Mouse (Mus musculus) Patski (cell line): Measurements from ENCODE around the gene Ror1. TPM values are rescaled to one million over a fixed set of nuclear protein-coding genes. Genes with fewer than 3 reads are reported as not detected.
A peak's percentile ranks its signal among the peaks of the same experiment; 100 is the strongest.

ENCODE experiments used
- ATAC-seq: fragments of 100-300 bp; one replicate; pipeline ENCODE4 v1.8.0; 2021
- CTCF ChIA-PET: fragments of 350-600 bp; sonication (Branson Sonifier 250); formaldehyde crosslinking; loops from one replicate; lab custom pipeline; 2022; ENCODE audit warnings: inconsistent platforms; lab: Charles Lee
- POLR2A ChIA-PET: fragments of 350-600 bp; sonication (Branson Sonifier 250); formaldehyde crosslinking; loops from one replicate; lab custom pipeline; 2022; ENCODE audit warnings: antibody characterized with exemption, inconsistent platforms; lab: Charles Lee
- DNase-seq: peaks from one replicate; pipeline ENCODE4 v3.0.0-alpha.2; 2011; ENCODE audit warnings: low read depth, low spot score
- H3K27me3 ChIP-seq: fragments of 371-371 bp; one replicate; pipeline ENCODE4 v1.5.1; 2021
- CTCF ChIP-seq: fragments of 100-300 bp; IDR thresholded peaks from one replicate; pipeline ENCODE4 v1.5.1; 2021
- in situ Hi-C: fragments of 300-500 bp; cut with MboI; formaldehyde crosslinking; loops from 3 replicates; pipeline ENCODE4 v1.11.1; 2018; ENCODE audit warnings: low pct_unique_long_range_greater_than_20kb, mixed read lengths
- polyA plus RNA-seq: library from polyadenylated mRNA; unstranded; gene quantifications from one replicate; pipeline ENCODE4 v1.2.3, GENCODE M21; 2021

Ror1 gene
- polyA plus RNA-seq, 1 experiment from 2014 or later = 2.8 TPM

GRCm38 (mm10) chr4:100204381-100204780 is 108.8 kb downstream of the Ror1 start:
- no peak for ATAC-seq
- in situ Hi-C loops = loop anchor here (25.0 kb wide), 1 partner anchor 183 kb away; no protein-coding TSS in a partner anchor
- DNase-seq = no peak
- ChIA-PET CTCF (no interaction called here), POLR2A (no interaction called here)
- no peaks in the 10 kb centered on the region for H3K27me3 ChIP-seq
- no peak for TF ChIP-seq CTCF

- in situ Hi-C loops = loop anchor here (25.0 kb wide), 1 partner anchor 179 kb away; no protein-coding TSS in a partner anchor
- ChIA-PET CTCF (no interaction called here), POLR2A (no interaction called here)
- TF ChIP-seq CTCF = no peak
- ATAC-seq (no peak), DNase-seq (no peak)
- H3K27me3 ChIP-seq = no peaks in the 10 kb centered on the region
Observed at GRCm38 (mm10) chr4:100208081-100208480, 112.5 kb downstream of the Ror1 start.

- no peak for ATAC-seq
- DNase-seq = no peak
- CTCF ChIA-PET = no interaction called here
- no peaks in the 10 kb centered on the region for H3K27me3 ChIP-seq
- in situ Hi-C loops = loop anchor here (25.0 kb wide), 1 partner anchor 178 kb away; no protein-coding TSS in a partner anchor
- TF ChIP-seq CTCF = no peak
- POLR2A ChIA-PET = no interaction called here
Observed at GRCm38 (mm10) chr4:100209106-100209505, 113.5 kb downstream of the Ror1 start.

GRCm38 (mm10) chr4:100211331-100211730 is 115.7 kb downstream of the Ror1 start:
- DNase-seq (no peak), ATAC-seq (no peak)
- no peaks in the 10 kb centered on the region for H3K27me3 ChIP-seq
- ChIA-PET POLR2A (no interaction called here), CTCF (no interaction called here)
- no peak for TF ChIP-seq CTCF
- in situ Hi-C loops = loop anchor here (10.0 to 25.0 kb wide), 2 partner anchors 117 to 176 kb away; partner anchors contain the start of gene Ror1

GRCm38 (mm10) chr4:100214324-100215215 is 119.0 kb downstream of the Ror1 start:
- in situ Hi-C loops = loop anchor here (10.0 to 25.0 kb wide), 2 partner anchors 120 to 173 kb away; partner anchors contain the start of gene Ror1
- ChIA-PET CTCF (no interaction called here), POLR2A (no interaction called here)
- ATAC-seq (peak; percentile 85), DNase-seq (peak; percentile 69)
- H3K27me3 ChIP-seq = no peaks in the 10 kb centered on the region
- peak; percentile 66 for TF ChIP-seq CTCF

GRCm38 (mm10) chr4:100216587-100216986 is 121.0 kb downstream of the Ror1 start:
- CTCF ChIA-PET = interaction anchor here (0.7 to 1.4 kb wide), 2 partner anchors 30 to 192 kb away, joined by 3 to 4 read pairs; no protein-coding TSS in a partner anchor
- peak; percentile 6 for DNase-seq
- no peak for ATAC-seq
- no peak for TF ChIP-seq CTCF
- in situ Hi-C loops = loop anchor here (10.0 to 25.0 kb wide), 2 partner anchors 122 to 171 kb away; partner anchors contain the start of gene Ror1
- no peaks in the 10 kb centered on the region for H3K27me3 ChIP-seq
- POLR2A ChIA-PET = interaction anchor here (0.7 kb wide), 2 partner anchors 29 to 62 kb away, joined by 3 to 4 read pairs; no protein-coding TSS in a partner anchor

- ATAC-seq (no peak), DNase-seq (no peak)
- ChIA-PET CTCF (no interaction called here), POLR2A (no interaction called here)
- in situ Hi-C loops = loop anchor here (10.0 to 25.0 kb wide), 2 partner anchors 124 to 168 kb away; partner anchors contain the start of gene Ror1
- no peaks in the 10 kb centered on the region for H3K27me3 ChIP-seq
- no peak for TF ChIP-seq CTCF
Observed at GRCm38 (mm10) chr4:100219026-100219425, 123.4 kb downstream of the Ror1 start.

GRCm38 (mm10) chr4:100219599-100219998 is 124.0 kb downstream of the Ror1 start:
- H3K27me3 ChIP-seq = no peaks in the 10 kb centered on the region
- ChIA-PET CTCF (no interaction called here), POLR2A (no interaction called here)
- in situ Hi-C loops = loop anchor here (10.0 to 25.0 kb wide), 2 partner anchors 125 to 168 kb away; partner anchors contain the start of gene Ror1
- no peak for ATAC-seq
- DNase-seq = no peak
- no peak for TF ChIP-seq CTCF

- POLR2A ChIA-PET = no interaction called here
- ATAC-seq (no peak), DNase-seq (no peak)
- no peak for TF ChIP-seq CTCF
- CTCF ChIA-PET = no interaction called here
- in situ Hi-C loops = loop anchor here (25.0 kb wide), 1 partner anchor 165 kb away; no protein-coding TSS in a partner anchor
- H3K27me3 ChIP-seq = no peaks in the 10 kb centered on the region
Observed at GRCm38 (mm10) chr4:100221978-100222737, 126.6 kb downstream of the Ror1 start.

- no peak for DNase-seq
- ChIA-PET CTCF (no interaction called here), POLR2A (no interaction called here)
- TF ChIP-seq CTCF = no peak
- H3K27me3 ChIP-seq = no peaks in the 10 kb centered on the region
- in situ Hi-C loops = loop anchor here (25.0 kb wide), 1 partner anchor 164 kb away; no protein-coding TSS in a partner anchor
- no peak for ATAC-seq
Observed at GRCm38 (mm10) chr4:100223532-100223931, 127.9 kb downstream of the Ror1 start.
